Mouse (Mus musculus): Measurements from ENCODE around the gene Grik3. TPM values are rescaled to one million over a fixed set of nuclear protein-coding genes. Genes with fewer than 3 reads are reported as not detected.

Grik3 gene
- polyA plus RNA-seq, 1 experiment from 2014 or later, result 0.42 TPM

DNA sequence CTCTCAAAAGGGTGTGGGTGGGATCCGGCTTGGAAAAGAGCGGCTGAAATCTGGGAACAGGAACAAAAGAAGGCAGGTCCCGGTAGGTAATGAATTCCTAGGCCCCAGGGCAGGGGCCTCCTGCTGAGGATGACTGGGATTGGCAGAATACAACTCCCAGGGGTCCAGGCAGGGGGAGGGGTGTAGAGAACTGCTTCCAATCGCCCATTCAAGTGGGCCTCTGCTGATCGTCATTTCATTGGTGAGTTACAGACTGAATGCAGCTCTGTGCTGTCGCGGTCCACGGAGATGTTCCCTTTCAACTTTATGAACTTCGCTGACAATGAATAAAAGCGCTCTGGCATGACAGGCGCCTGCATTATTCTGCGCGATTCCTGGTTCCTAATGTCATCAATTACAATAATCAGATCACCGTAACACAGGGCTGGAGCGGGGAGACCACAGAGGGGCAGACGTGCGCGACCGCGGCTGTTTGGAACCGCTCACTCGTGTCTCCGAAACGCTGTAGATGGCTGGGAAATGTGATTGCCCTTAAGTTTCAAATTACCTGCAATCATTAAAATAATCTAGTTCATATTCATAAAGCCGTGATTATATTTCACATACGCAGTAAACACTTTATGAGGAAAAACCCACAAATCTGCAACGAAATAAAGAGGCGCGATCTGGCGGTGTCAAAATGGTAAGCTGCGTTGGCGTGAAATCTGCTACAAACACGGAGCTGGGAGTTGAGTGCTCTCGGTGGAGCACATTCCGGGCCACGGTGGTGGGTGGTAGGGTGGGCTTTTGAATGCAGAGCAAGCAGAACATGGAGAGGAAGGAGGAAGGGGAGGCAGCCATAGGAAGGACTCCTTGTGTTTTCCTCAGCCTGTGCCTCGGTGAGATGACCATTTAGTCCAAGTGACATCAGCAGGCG lies 239.1 kb downstream of the Grik3 start:
- H3K36me3 ChIP-seq (replicated peaks), result no peaks in the 10 kb centered on the region
- H3K27me3 ChIP-seq (ENCODE audit: poor library complexity, severe bottlenecking), result peaks cover 99% of the 10 kb centered on the region
- peaks cover 42% of the 10 kb centered on the region for H3K4me1 ChIP-seq

GRCm38 (mm10) chr4:125730751-125731150 lies 240.3 kb downstream of the Grik3 start:
- Histone ChIP-seq H3K9me3 (no peaks in the 10 kb centered on the region), H3K36me3 (replicated peaks) (no peaks in the 10 kb centered on the region), H3K4me3 (no peak overlapping the region), H3K4me1 (peaks cover 42% of the 10 kb centered on the region), H3K27ac (no peak overlapping the region), H3K27me3 (ENCODE audit: poor library complexity, severe bottlenecking) (peaks cover 99% of the 10 kb centered on the region)
- no peak for DNase-seq (ENCODE audit: extremely low spot score, low spot score)
- WGBS, result 74% methylated on average over 6 of the region's 6 CpGs

More for the DNA sequence above, 239.1 kb downstream of the Grik3 start:
- Histone ChIP-seq H3K27ac (no peak overlapping the region), H3K4me3 (peak overlapping the region; percentile 45), H3K9me3 (no peaks in the 10 kb centered on the region)
- 3% methylated on average over 38 of the region's 38 CpGs for WGBS
- peak; percentile 53 for DNase-seq (ENCODE audit: extremely low spot score, low spot score)

DNA sequence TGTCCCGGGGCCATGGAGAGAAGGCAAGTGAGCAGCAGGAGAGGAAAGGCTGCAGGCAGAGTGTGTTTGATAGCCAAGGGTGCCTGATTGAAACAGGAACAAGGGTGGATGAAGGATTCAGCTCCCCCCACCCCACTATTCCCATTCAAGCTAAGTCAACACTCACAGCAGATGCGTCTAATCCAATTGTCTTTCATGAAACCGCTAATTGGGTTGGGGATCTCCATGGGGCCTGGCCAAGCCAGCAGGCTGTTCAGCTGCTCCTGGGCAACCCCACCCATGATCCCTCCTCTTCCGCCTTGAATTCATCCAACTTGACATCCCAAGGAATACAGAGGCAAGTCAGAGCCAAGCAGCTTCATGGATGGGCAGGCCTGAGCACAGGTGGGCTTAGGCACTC lies 246.3 kb downstream of the Grik3 start:
- no peak for DNase-seq (ENCODE audit: extremely low spot score, low spot score)
- no peak overlapping the region for H3K27ac ChIP-seq
- H3K4me3 ChIP-seq, result no peak overlapping the region
- no peaks in the 10 kb centered on the region for H3K9me3 ChIP-seq
- H3K27me3 ChIP-seq (ENCODE audit: poor library complexity, severe bottlenecking), result peaks cover 68% of the 10 kb centered on the region
- peaks cover 4% of the 10 kb centered on the region; the same call in 1 of the 2 replicates for H3K4me1 ChIP-seq
- no peaks in the 10 kb centered on the region for H3K36me3 ChIP-seq (replicated peaks)
- WGBS, result 27% methylated on average over 4 of the region's 4 CpGs

DNA sequence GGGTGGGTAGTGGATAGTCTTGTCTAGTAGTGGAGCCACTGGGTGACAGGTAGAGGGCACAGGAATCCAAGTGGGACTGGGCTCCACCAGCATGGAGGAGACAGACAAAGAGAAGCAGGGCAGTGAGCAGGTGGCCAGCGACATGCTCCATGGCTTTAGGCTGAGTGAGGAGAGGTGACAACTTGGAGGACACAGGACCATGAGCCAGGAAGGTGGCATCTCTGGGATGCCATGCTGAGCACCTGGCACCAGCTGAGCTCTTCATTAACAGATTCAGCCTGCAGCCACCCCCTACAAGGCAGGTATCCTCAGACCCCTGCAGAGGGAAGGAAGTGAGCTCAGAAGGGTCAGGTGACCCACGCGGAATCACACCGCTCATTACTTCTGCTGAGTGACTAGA lies 248.3 kb downstream of the Grik3 start:
- 84% methylated on average over 4 of the region's 4 CpGs for WGBS
- no peaks in the 10 kb centered on the region for H3K36me3 ChIP-seq (replicated peaks)

GRCm38 (mm10) chr4:125742162-125742571 lies 251.7 kb downstream of the Grik3 start:
- WGBS, result 88% methylated on average over 16 of the region's 16 CpGs
- Histone ChIP-seq H3K9me3 (no peaks in the 10 kb centered on the region), H3K27me3 (ENCODE audit: poor library complexity, severe bottlenecking) (peaks cover 15% of the 10 kb centered on the region; the same call in 1 of the 2 replicates), H3K4me1 (peaks cover 7% of the 10 kb centered on the region), H3K27ac (no peak overlapping the region), H3K36me3 (replicated peaks) (no peaks in the 10 kb centered on the region), H3K4me3 (no peak overlapping the region)
- no peak for DNase-seq (ENCODE audit: extremely low spot score, low spot score)

More for the DNA sequence above, 248.3 kb downstream of the Grik3 start:
- Histone ChIP-seq H3K4me1 (peaks cover 4% of the 10 kb centered on the region; the same call in 1 of the 2 replicates), H3K4me3 (no peak overlapping the region), H3K27me3 (ENCODE audit: poor library complexity, severe bottlenecking) (peaks cover 48% of the 10 kb centered on the region), H3K27ac (no peak overlapping the region), H3K9me3 (no peaks in the 10 kb centered on the region)
- DNase-seq (ENCODE audit: extremely low spot score, low spot score), result no peak

GRCm38 (mm10) chr4:125745902-125746301 lies 255.4 kb downstream of the Grik3 start:
- Histone ChIP-seq H3K4me1 (peaks cover 7% of the 10 kb centered on the region), H3K4me3 (no peak overlapping the region), H3K27me3 (ENCODE audit: poor library complexity, severe bottlenecking) (no peaks in the 10 kb centered on the region), H3K27ac (no peak overlapping the region), H3K36me3 (replicated peaks) (no peaks in the 10 kb centered on the region), H3K9me3 (no peaks in the 10 kb centered on the region)
- 73% methylated on average over 3 of the region's 3 CpGs for WGBS
- no peak for DNase-seq (ENCODE audit: extremely low spot score, low spot score)

- Histone ChIP-seq H3K4me1 (no peaks in the 10 kb centered on the region), H3K4me3 (no peak overlapping the region), H3K27ac (no peak overlapping the region), H3K27me3 (ENCODE audit: poor library complexity, severe bottlenecking) (no peaks in the 10 kb centered on the region), H3K36me3 (replicated peaks) (no peaks in the 10 kb centered on the region), H3K9me3 (peaks cover 3% of the 10 kb centered on the region)
- WGBS, result 91% methylated on average over 5 of the region's 5 CpGs
- no peak for DNase-seq (ENCODE audit: extremely low spot score, low spot score)
Observed at GRCm38 (mm10) chr4:125756393-125756792, 265.9 kb downstream of the Grik3 start.

GRCm38 (mm10) chr4:125760326-125760725 lies 269.8 kb downstream of the Grik3 start:
- WGBS, result 89% methylated on average over 4 of the region's 4 CpGs
- peaks cover 2% of the 10 kb centered on the region; the same call in 1 of the 2 replicates for H3K4me1 ChIP-seq
- H3K9me3 ChIP-seq, result no peaks in the 10 kb centered on the region; the same call in 1 of the 2 replicates
- H3K27ac ChIP-seq, result no peak overlapping the region
- H3K36me3 ChIP-seq (replicated peaks), result no peaks in the 10 kb centered on the region
- H3K27me3 ChIP-seq (ENCODE audit: poor library complexity, severe bottlenecking), result no peaks in the 10 kb centered on the region
- no peak for DNase-seq (ENCODE audit: extremely low spot score, low spot score)
- no peak overlapping the region for H3K4me3 ChIP-seq

DNA sequence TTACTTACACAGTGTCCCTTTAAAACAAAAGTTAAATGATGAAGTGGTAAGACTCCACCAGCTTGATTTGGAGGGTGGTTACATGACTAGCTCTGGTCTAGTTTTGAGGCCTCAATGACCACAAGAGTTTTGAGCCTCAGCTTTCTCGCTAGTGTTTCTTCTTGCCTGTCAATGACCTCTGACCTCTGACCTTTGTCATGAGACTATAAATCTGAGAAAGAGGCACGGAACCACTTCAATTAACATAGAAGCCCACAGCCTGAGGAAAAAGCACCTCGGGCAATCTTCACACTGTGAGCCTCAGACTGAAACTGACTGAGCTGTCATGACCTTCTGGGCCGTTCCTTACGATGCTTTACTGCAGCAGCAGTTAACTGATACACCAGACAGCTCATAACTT lies 272.6 kb downstream of the Grik3 start:
- no peak for DNase-seq (ENCODE audit: extremely low spot score, low spot score)
- 43% methylated on average over 5 of the region's 5 CpGs for WGBS
- H3K9me3 ChIP-seq, result no peaks in the 10 kb centered on the region; the same call in 1 of the 2 replicates

More for the DNA sequence above, 272.6 kb downstream of the Grik3 start:
- H3K27me3 ChIP-seq (ENCODE audit: poor library complexity, severe bottlenecking), result no peaks in the 10 kb centered on the region
- no peak overlapping the region for H3K27ac ChIP-seq
- H3K36me3 ChIP-seq (replicated peaks), result no peaks in the 10 kb centered on the region
- H3K4me1 ChIP-seq, result peaks cover 2% of the 10 kb centered on the region; the same call in 1 of the 2 replicates
- no peak overlapping the region for H3K4me3 ChIP-seq

Small RNAs within 50 kb of the gene (microRNA-seq; reads per million reads assigned to microRNA genes)
- not detected for gene Mir692-2
